Mouse (Mus musculus) megakaryocyte-erythroid progenitor cell, adult 5-6 weeks (primary cell): ENCODE measurements around the gene Lysmd2. TPM values are rescaled to one million over a fixed set of nuclear protein-coding genes. Genes with fewer than 3 reads are reported as not detected.
"Not testable (repeated sequence)": the region's sequence is repeated elsewhere in the genome, so short reads cannot be mapped to it uniquely, and the experiment has no call there.

Experiments
- ATAC-seq: replicated peaks from 2 replicates; pipeline ENCODE4 v1.8.0; 2016; ENCODE audit warnings: mild to moderate bottlenecking, inconsistent platforms; ENCODE audit not compliant: severe bottlenecking, poor library complexity, low FRiP score, low TSS enrichment
- total RNA-seq, 2 experiments: library from RNA; stranded (forward) in 1 of 2; stranded (reverse) in 1 of 2; fragments of 200-1000, 215-1000 nt in 1 of 2; fragments of >200 nt in 1 of 2; fragmentation: Nextera tagmentation in 1 of 2; gene quantifications; 2 replicates each; pipeline ENCODE4 v1.2.3; 2014 to 2017

The Lysmd2 gene
- total RNA-seq, 2 experiments from 2014 or later: 0.33 to 1.9 TPM

DNA sequence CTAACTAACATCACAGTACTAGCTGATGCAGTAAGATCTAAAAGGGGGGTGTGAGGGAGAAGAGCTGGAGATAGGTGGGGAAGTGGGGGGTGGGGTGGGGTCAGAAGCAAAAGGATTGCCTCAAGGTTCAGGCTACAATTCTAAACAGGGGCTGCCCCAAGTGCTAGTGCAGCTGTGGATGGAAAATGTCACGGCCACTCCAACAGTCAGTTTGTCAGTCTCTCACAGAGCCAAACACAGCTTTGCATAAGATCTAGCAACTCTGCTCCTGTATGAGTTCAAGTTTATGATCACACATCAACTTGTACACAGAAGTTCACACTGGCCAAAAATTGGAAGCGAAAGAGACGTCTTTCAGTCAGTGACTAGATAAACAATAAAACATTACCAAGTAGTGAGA is 4.1 kb upstream of the Lysmd2 start:
- no peak for ATAC-seq

DNA sequence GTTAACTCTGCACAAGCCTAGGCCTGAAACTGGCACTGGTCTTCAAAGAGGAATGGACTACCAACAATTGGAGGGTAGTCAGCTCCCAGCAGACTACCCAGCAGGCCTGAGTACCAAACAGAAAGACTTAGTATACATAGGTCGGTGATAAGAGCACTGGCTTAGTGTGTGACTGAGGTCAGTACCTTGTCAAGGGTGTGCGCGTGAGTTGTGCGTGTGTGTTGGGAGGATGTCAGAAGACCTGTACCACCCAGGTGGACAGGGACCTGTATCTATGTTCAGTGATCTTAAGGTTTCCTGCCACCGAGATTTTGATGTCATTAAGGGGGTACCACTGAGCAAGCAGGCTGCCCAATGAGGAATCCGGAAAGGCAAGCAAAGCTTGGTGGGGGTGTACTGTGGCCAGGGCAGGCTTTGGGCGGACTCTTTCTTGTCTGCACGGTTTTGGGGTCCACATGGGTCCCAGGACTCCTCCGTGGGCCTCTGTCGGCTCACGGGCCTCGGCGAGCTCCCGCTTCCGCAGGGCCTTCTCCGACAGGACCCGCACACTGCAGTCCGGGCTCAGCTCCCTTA is 472 bp upstream of the Lysmd2 start:
- no peak for ATAC-seq

DNA sequence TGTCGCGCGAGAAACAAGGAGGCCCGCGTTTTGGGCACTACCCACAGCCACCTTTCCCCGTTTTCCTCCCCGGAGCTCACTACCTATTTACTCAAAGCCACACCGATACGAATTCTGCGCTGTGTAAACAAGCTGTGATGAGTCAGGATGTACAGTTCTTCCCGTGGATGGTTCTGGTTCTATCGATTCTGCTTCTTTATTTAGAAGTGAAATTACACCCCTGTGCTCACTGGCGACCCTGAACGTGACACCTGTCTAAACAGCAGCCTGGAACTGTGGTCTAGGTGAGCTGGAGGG is 715 bp downstream of the Lysmd2 start:
- ATAC-seq: no peak

DNA sequence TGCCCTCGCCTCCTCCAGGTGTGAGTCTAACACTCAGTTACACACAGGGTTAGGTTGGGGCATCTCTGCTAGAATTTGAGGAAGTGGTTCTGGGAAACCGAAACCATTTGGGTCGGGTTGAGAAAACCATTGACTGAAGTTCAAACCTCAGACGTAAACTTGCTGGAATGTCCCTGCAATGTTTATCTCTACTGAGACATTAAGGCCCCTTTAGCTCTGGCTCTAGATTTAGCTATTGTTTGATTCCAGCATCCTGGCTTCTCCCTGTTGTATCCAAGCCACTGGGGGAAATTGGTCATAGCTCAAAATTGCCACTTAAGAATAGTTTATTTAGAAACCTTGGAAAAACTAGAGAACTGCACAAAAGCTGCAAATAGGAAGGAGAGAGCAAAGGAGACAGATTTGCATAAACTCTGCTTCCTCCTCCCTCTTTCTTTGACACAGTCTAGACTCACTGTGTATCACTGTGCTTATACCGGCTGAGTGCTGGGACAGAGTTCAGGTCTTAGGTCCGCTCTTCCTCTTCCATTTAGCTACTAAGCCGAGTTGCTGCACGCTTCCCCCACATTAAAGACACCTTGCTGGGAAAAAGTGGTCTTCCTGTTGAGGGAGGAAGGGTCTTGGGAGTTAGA is 5.4 kb downstream of the Lysmd2 start:
- no peak for ATAC-seq

DNA sequence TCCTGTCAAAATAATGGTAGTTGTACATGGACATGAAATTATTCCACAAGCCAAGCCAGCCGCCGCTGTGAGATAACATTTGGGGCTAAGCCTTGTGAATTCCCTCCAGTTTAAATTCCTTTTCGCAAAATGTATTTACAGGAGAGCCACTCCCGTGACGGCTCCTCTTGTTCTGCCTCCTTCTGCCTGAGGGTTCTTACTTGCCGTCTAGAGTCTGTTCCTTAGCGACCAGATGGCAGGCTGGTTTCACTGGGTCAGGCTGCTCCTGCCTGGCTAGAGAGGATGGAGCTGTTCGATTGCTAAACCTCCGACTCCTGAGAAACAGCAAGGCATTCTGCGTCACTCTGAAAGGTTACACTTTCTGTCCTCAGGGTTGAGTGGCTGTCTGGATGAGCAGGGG is 6.6 kb downstream of the Lysmd2 start:
- no peak for ATAC-seq

DNA sequence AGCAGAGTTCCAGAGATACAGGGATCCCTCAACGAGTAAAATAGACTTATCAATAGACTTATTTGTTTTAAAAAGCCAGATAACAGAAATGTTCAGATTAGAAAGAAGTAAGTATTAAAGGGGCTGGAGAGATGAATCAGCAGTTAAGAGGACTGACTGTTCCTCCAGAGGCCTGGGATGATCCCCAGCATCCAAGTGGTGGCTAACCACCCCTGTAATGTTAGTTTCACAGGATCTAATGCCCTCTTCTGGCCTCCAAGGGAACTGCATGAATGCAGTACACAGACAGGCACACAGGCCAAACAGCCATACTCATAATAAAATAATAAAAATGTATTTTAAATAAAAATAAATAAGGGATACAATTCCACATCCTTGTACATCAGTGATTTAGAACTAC is 7.4 kb downstream of the Lysmd2 start:
- peak; percentile 88; the same call in 1 of the 2 replicates for ATAC-seq

DNA sequence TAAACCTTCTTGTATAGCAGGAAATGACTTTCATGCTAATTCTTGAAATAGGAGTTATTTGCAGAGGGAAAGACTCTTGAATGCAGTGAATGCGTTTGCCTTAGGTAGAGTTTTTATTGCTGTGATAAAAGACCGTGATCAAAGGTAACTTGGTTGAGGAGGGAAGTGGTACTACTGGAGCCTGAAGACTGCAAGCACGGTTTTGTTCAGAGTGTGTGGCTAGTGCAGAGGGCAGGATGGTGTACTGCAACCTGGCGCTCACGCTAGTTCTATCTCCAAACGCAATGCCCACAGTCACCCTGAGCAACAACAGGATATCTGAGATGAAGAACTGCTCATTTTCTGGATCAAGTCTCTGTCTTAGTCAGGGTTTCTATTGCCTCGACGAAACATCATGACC is 8.1 kb downstream of the Lysmd2 start:
- no peak for ATAC-seq

DNA sequence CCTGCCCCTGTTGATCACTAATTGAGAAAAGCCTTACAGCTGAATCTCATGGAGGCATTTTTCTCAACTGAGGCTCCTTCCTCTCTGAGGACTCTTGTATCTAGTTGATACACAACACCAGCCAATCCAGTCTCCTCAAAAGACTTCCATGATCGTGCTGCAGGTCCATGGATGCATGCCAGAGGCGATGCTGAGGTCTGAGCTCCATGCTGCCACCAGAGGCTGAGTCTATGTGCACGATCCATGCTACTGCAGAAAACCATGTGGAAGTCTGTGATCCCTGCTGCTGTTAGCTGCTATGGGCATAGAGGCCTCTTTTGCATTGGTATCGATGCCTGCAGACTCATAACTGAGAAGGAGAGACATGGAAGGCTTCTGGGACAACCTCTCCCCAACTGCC is 8.7 kb downstream of the Lysmd2 start:
- ATAC-seq: no peak

DNA sequence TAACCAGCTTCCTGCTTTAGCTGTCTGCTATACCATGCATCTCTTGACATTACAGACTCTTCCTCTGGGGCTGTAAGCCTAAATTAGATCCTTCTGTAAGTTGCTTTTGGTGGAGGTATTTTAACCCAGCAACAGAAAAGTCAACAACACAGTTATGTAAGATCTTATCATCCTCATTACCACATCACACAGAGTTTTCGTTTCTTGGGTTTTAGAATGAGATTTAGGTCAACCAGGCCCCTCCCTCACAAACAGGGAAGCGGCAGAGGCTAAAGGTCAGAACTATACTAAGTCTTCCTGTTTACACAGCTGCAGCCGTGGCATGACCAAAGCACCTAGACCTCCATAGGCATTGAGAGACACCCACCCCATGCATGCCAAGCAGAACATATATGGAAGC is 19.9 kb downstream of the Lysmd2 start:
- no peak for ATAC-seq

DNA sequence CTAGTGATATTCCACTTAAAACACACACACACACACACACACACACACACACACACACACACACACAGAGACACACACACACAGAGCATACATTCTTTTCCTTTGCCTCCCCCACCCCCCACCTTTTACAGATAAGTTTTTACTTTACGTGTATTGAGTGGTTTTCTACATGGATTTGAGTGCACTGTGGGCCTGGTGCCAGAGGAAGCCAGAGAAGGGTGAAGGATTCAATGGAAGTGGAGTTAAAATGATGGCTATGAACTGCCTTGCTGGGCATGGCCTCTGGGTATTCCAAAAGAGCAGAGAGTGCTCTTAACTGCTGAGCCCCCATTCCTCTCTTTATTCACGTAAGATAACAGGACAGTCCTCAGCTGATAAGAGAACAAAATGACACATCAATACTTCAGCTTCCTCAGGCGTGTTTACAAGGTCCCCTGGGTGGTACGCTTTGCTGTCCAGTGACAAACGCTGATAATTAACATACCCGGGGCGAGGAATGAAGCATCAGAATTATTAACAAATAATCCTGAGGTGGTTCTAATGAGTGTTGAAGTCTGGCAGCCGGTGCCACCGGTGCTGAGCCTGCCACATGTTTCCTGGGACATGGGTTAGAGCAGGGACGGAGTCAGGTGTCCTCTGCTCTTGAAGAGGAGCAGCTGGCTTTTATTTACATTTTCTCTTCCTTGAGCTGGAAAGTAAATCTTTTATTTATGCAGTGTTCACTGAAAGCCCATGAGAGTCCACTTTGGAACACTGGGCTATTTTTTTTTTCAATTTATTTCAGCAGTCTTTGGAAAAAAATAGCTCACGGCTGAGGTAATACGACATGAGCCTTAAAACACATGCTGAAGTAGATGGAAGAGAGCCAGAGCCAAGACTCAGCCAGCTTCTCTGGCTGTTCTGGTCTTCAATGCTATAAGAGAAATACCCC is 28.7 kb downstream of the Lysmd2 start:
- no peak for ATAC-seq

DNA sequence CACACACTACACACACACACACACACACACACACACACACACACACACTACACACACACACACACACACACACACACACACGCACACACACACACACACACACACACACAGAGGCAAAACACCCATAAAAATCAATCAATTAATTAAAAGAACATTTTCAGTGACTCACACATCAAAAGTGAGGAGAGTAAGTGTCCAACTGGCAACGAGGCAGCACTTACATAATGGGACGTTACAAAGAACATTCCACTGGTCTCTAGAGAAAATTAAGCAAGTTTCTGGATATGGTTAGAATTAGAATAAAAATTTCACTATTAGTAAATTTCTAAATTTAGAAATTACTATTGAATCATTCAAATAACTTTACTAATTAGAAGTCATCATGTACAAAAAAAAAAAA is 30.9 kb downstream of the Lysmd2 start:
- not testable (repeated sequence) for ATAC-seq

DNA sequence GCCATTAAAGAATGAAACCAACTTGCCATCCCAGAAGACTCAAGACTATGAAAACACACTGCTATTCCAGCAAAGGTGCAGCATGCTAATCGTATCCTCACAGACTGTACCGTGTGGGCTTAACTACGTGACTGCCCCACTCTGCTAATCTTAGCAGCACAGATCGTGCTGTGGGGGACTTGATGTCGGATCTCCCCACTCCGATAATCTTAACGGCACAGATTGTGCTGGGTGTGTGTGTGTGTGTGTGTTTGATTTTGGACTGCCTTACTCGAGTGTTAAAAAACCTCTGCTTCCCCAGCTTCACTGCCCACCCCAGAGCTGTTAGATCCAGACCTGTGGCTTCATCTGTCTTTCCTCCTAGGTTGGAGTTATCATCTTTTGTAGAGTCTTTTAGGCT is 35.4 kb downstream of the Lysmd2 start:
- ATAC-seq: no peak

DNA sequence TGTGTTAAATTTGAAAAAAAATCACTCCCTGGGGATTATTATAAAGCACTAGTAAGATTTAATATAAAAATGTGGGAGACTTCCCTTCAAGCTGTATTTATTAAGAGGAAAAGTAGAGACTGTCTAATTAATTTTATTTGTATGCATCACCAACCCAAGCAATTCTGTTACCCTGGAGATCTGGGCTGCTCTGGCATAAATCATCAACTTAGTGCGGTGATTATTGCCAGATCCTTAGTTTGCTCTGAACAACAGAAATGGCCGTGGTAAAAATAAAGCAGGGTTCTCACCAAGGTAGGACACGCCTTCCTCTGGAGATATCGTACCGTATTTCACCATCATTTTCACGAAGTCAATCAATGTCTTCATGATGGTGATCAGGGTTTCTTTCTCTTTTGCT is 39.8 kb downstream of the Lysmd2 start:
- no peak for ATAC-seq

DNA sequence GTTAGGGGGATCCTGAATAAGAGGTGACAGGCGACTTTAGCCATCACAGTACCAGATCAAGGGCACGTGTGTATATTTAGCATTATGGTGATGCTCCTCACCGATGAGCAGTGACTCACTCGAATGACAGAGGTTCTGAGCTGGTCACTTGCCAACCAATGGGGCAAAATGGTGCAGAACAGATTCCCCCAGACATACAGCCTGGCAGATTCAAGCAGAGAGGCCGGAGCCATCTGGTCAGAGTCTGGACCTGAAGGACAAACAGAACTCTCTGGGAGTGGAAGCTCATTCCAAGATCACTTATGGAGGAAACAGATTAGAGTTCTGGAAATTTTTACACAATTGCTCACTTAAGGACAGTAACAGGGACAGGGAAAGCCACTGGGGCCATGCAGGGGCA is 41.1 kb downstream of the Lysmd2 start:
- no peak for ATAC-seq

DNA sequence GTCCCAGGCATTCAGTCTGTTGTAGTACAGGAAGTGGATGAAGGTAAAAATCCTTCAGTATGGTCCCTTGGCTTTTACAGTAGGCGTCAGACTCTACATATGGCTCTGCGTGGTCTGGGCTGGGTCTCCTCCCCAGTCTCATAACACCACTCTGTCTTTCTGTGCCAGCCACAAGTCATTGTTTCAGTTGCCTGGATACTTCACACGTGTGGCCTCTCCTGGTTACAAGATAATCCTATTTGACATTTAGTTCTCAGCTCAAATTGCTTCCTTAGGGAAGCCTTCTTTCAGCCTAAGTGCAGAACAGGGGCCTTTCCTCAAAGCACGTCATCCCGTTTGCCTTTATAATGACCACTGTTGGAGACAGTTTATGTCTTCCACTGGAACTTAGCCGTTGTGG is 47.2 kb downstream of the Lysmd2 start:
- no peak for ATAC-seq

DNA sequence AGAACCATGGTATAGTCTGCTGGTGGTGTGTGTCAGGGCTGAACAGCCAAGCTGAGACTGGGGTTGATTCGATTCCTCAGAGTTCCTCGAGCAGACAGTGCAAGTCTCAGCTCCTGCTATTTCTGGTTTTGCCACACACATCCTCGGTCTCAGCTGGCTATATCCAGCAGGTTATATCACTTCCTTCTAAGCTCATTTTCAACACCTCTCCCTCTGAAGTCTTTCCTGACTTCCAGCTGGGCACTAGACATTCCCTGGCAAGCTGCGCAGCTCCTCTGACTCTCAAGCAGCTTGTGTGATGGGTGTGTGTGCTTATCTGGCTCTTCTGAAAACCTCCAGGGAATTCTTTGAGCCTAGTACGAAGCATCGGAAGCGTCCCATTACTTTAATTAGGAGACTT is 50.7 kb downstream of the Lysmd2 start:
- ATAC-seq: no peak

DNA sequence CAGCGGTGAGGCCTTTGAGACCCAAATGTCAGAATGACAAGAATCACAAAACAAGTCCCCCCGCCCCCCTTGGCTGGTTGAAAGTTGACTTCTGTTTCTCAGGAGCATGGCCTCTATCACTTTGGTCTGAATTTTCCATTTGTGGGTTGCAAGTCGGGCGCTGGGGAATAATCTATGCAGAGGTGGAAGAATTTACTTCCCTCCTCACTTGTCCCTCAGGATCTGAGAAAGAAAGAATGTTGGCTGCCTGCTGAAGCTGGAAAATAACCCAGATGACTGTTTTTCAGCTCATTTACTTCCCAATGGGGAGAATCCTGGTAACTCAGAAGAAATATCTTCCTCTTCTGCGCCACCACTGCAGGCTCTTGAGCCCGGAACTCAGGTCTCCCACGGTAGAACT is 52.8 kb downstream of the Lysmd2 start:
- ATAC-seq: no peak

DNA sequence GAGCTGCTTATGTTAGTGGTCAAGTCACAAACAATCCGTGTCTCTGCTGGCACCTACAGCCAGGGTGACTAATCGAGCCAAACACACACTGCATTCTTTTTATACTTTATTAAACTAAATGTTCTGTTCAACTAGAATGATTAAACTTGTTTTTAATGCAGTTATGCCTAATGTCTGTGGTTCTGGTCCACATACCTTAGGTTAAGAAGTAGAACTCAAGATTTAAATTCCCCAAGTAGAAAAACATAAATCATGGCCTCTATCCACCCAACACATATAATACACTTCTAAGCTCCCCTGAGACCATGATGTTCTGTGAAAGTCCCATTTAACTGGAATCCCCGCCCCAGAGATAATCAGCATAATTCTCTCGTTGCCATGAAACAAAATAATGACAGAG is 54.1 kb downstream of the Lysmd2 start:
- ATAC-seq: no peak

DNA sequence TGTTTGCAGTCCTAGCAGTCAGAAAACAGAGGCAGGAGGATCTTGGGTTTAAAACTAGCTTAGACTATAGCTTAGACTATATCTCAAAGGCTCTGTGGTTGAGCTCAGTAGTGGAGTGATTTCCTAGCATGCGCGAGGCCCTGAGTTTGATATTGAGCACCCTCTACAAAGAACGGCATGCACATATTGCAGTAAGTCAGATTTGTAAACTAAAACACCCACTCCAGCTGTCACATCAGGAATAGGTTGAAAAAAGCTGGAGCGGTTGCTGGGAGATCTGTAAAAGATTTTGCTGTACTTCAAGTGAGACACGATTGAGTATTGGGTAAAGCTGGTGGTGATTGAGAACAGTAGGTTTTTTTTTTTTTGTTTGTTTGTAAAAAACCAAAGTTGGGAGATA is 55.1 kb downstream of the Lysmd2 start:
- no peak for ATAC-seq

DNA sequence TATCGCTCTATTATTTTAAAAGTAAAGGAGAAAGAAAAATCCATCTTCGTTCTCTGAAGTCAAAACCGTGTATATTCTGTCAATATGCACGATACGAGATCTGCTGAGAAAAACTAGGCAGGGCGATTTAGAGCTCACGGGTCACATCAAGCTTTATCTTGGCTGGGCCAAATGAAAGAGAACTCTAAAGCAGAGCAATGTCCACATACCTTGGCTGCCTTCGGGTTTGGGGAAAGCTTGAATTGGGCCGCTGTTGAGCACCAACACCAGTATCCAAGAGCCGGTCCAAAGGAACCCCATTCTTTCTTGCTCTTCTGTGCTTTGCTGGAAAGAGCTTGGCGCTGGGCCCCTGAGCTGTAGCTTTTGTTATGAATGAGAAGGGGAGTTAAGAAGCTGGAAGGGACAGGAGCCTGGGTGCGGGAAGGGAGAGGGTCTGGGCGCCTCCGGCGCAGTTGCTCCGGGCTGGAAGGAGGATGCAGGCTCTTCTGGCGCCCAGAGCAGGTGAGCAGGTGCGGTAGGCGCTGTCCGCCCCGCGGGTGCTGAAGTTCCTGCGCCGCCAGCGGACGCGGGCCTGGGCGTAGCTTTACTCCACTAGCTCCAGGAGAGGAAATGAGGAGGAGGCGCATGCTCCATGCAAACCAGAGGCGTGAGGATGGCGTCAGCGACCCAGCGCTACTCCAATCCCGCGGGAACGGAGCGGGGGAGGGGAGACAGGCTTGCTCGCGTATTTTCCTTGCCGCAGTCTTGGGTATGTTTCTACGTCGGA is 58.1 kb downstream of the Lysmd2 start, which contains the start of gene Scg3:
Gene Scg3 (minus strand): TSS at position 631 of the 766 bp plus-strand sequence.
- ATAC-seq: peak; percentile 67; the same call in 1 of the 2 replicates
